Mouse (Mus musculus) forebrain, embryonic 12.5 days (tissue): ENCODE measurements around the gene Zfhx3. TPM values are rescaled to one million over a fixed set of nuclear protein-coding genes. Genes with fewer than 3 reads are reported as not detected.

ENCODE experiments used
- ATAC-seq: fragments of 200-750 bp; cut with Nextera tagmentation; 2 replicates; pipeline ENCODE4 v1.8.0; 2017; ENCODE audit warnings: moderate TSS enrichment; ENCODE audit not compliant: low FRiP score
- H3K27ac ChIP-seq: fragments of 300-500 bp; sonication (generic); 2 replicates; pipeline ENCODE4 v1.5.1; 2016; ENCODE audit warnings: mild to moderate bottlenecking
- H3K27me3 ChIP-seq: fragments of 300-500 bp; sonication (generic); 2 replicates; pipeline ENCODE4 v1.6.1; 2016; ENCODE audit warnings: mild to moderate bottlenecking
- H3K36me3 ChIP-seq: fragments of 300-500 bp; sonication (generic); replicated peaks from 2 replicates; pipeline ENCODE4 v1.6.1; 2016; ENCODE audit warnings: mild to moderate bottlenecking
- H3K4me1 ChIP-seq: fragments of 300-500 bp; sonication (generic); 2 replicates; pipeline ENCODE4 v1.6.1; 2016
- H3K4me2 ChIP-seq: fragments of 300-500 bp; sonication (generic); 2 replicates; pipeline ENCODE4 v1.6.1; 2016; ENCODE audit warnings: mild to moderate bottlenecking, moderate library complexity
- H3K4me3 ChIP-seq: fragments of 300-500 bp; sonication (generic); replicated peaks from 2 replicates; pipeline ENCODE4 v1.5.1; 2016; ENCODE audit warnings: mild to moderate bottlenecking
- H3K9ac ChIP-seq: fragments of 300-500 bp; sonication (generic); 2 replicates; pipeline ENCODE4 v1.6.1; 2016; ENCODE audit warnings: mild to moderate bottlenecking
- H3K9me3 ChIP-seq: fragments of 300-500 bp; sonication (generic); 2 replicates; pipeline ENCODE4 v1.6.1; 2016
- WGBS: fragments of 180-500 bp; shearing (Covaris S2); methylation state at CpG from one replicate; pipeline ENCODE4 v1.1.7; 2016; 5-methylcytosine and 5-hydroxymethylcytosine counted together
- polyA plus RNA-seq: library from polyadenylated mRNA; unstranded; fragments of >200 nt; fragmentation: Nextera tagmentation; extraction: Ambion mirVana; gene quantifications from 2 replicates; pipeline ENCODE4 v1.2.1, GENCODE M21; 2016

Zfhx3 gene
- polyA plus RNA-seq, 1 experiment from 2014 or later, result 30.5 TPM

- no peak overlapping the region for H3K27ac ChIP-seq
- WGBS, result 89% methylated on average over 3 of the region's 3 CpGs
- peaks cover 3% of the 10 kb centered on the region; the same call in 1 of the 2 replicates for H3K27me3 ChIP-seq
- no peak overlapping the region for H3K4me2 ChIP-seq
- peaks cover 13% of the 10 kb centered on the region for H3K4me1 ChIP-seq
- H3K9ac ChIP-seq, result no peak overlapping the region
- no peaks in the 10 kb centered on the region for H3K9me3 ChIP-seq
- no peak overlapping the region for H3K4me3 ChIP-seq
- no peaks in the 10 kb centered on the region for H3K36me3 ChIP-seq
- no peak for ATAC-seq
Measured at GRCm38 (mm10) chr8:108506779-108507178, 564.3 kb downstream of the Zfhx3 start.

- no peaks in the 10 kb centered on the region for H3K36me3 ChIP-seq
- no peak overlapping the region for H3K4me2 ChIP-seq
- H3K27ac ChIP-seq, result no peak overlapping the region
- peaks cover 3% of the 10 kb centered on the region; the same call in 1 of the 2 replicates for H3K27me3 ChIP-seq
- WGBS, result 91% methylated on average over 3 of the region's 3 CpGs
- H3K9ac ChIP-seq, result no peak overlapping the region
- ATAC-seq, result no peak
- H3K9me3 ChIP-seq, result no peaks in the 10 kb centered on the region
- no peak overlapping the region for H3K4me3 ChIP-seq
- H3K4me1 ChIP-seq, result peaks cover 13% of the 10 kb centered on the region
Measured at GRCm38 (mm10) chr8:108507769-108508168, 565.3 kb downstream of the Zfhx3 start.

DNA sequence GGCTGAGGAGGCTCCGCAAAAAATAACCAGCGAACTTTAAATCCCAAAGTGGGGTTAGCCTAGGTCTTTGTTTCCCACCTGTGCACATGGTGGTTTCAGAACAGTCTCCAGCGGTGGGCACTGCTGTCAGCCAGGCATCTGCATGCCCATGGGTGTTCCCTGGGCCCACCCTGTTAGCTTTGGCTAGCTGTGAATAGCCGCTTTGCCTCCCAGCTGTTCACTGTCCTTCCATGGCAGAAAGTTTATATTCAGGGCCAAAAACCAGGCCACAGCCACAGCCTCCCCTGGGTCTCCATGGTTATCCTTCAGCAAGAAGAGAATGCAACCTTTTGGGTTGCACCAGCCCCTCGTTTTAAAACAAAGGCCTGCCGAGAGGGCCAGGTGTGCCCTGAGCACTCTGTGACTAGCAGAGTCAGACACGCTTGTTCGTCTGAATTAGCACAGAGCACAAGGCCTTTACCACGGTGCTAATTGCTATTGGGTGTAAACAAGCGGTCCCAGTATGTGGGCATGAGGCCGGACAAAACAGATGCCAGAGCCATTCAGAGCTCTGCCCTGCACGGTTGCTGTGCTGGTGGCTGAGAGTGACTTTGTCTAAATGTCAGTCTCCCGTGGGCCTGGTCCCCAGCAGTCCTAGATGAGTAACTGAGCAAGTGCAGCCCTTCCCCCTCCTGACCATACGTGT lies 568.3 kb downstream of the Zfhx3 start:
- WGBS, result 22% methylated on average over 14 of the region's 14 CpGs
- peaks cover 13% of the 10 kb centered on the region for H3K4me1 ChIP-seq

GRCm38 (mm10) chr8:108518116-108518515 lies 575.7 kb downstream of the Zfhx3 start:
- Histone ChIP-seq H3K4me1 (no peaks in the 10 kb centered on the region), H3K4me3 (no peak overlapping the region)
- 94% methylated on average over 7 of the region's 7 CpGs for WGBS

More for the DNA sequence above, 568.3 kb downstream of the Zfhx3 start:
- H3K4me2 ChIP-seq, result 0 out of 2 replicates have a peak overlapping the region, but pooled peaks have one; percentile 6
- peak; percentile 64; the same call in 1 of the 2 replicates for ATAC-seq
- H3K27ac ChIP-seq, result peak overlapping the region; percentile 44
- H3K9ac ChIP-seq, result 0 out of 2 replicates have a peak overlapping the region, but pooled peaks have one; percentile 21
- no peak overlapping the region for H3K4me3 ChIP-seq
- H3K27me3 ChIP-seq, result peaks cover 3% of the 10 kb centered on the region; the same call in 1 of the 2 replicates
- no peaks in the 10 kb centered on the region for H3K9me3 ChIP-seq
- H3K36me3 ChIP-seq, result no peaks in the 10 kb centered on the region

GRCm38 (mm10) chr8:108522050-108522449 lies 579.6 kb downstream of the Zfhx3 start:
- no peaks in the 10 kb centered on the region for H3K36me3 ChIP-seq
- WGBS, result 86% methylated on average over 4 of the region's 4 CpGs

More at GRCm38 (mm10) chr8:108518116-108518515, 575.7 kb downstream of the Zfhx3 start:
- no peak overlapping the region for H3K9ac ChIP-seq
- H3K9me3 ChIP-seq, result no peaks in the 10 kb centered on the region
- ATAC-seq, result no peak
- H3K27ac ChIP-seq, result no peak overlapping the region
- no peak overlapping the region for H3K4me2 ChIP-seq
- no peaks in the 10 kb centered on the region for H3K27me3 ChIP-seq
- no peaks in the 10 kb centered on the region for H3K36me3 ChIP-seq

GRCm38 (mm10) chr8:108529421-108529820 lies 587.0 kb downstream of the Zfhx3 start:
- Histone ChIP-seq H3K27ac (no peak overlapping the region), H3K9me3 (no peaks in the 10 kb centered on the region), H3K36me3 (no peaks in the 10 kb centered on the region), H3K4me3 (no peak overlapping the region), H3K4me1 (no peaks in the 10 kb centered on the region), H3K4me2 (no peak overlapping the region), H3K27me3 (peaks cover 7% of the 10 kb centered on the region), H3K9ac (no peak overlapping the region)
- 89% methylated on average over 7 of the region's 7 CpGs for WGBS
- no peak for ATAC-seq

More at GRCm38 (mm10) chr8:108522050-108522449, 579.6 kb downstream of the Zfhx3 start:
- no peaks in the 10 kb centered on the region for H3K9me3 ChIP-seq
- H3K4me2 ChIP-seq, result no peak overlapping the region
- no peak overlapping the region for H3K9ac ChIP-seq
- no peak for ATAC-seq
- no peak overlapping the region for H3K27ac ChIP-seq
- no peaks in the 10 kb centered on the region for H3K4me1 ChIP-seq
- no peak overlapping the region for H3K4me3 ChIP-seq
- H3K27me3 ChIP-seq, result no peaks in the 10 kb centered on the region

GRCm38 (mm10) chr8:108535121-108535876 lies 592.9 kb downstream of the Zfhx3 start:
- Histone ChIP-seq H3K9me3 (no peaks in the 10 kb centered on the region), H3K9ac (no peak overlapping the region), H3K27me3 (peaks cover 7% of the 10 kb centered on the region), H3K4me3 (no peak overlapping the region), H3K4me1 (peaks cover 48% of the 10 kb centered on the region), H3K27ac (peak overlapping the region; percentile 65), H3K4me2 (peak overlapping the region; percentile 29), H3K36me3 (no peaks in the 10 kb centered on the region)
- WGBS, result 43% methylated on average over 16 of the region's 16 CpGs
- ATAC-seq, result peak; percentile 81

- H3K4me3 ChIP-seq, result 0 out of 2 replicates have a peak overlapping the region, but pooled peaks have one; percentile 8
- no peak for ATAC-seq
- H3K36me3 ChIP-seq, result no peaks in the 10 kb centered on the region
- H3K27ac ChIP-seq, result peak overlapping the region; percentile 66
- peaks cover 7% of the 10 kb centered on the region for H3K27me3 ChIP-seq
- peak overlapping the region; percentile 22; the same call in 1 of the 2 replicates for H3K9ac ChIP-seq
- H3K9me3 ChIP-seq, result no peaks in the 10 kb centered on the region
- H3K4me1 ChIP-seq, result peaks cover 48% of the 10 kb centered on the region
- H3K4me2 ChIP-seq, result peak overlapping the region; percentile 42
- 84% methylated on average over 7 of the region's 7 CpGs for WGBS
Measured at GRCm38 (mm10) chr8:108536186-108536585, 593.7 kb downstream of the Zfhx3 start.

DNA sequence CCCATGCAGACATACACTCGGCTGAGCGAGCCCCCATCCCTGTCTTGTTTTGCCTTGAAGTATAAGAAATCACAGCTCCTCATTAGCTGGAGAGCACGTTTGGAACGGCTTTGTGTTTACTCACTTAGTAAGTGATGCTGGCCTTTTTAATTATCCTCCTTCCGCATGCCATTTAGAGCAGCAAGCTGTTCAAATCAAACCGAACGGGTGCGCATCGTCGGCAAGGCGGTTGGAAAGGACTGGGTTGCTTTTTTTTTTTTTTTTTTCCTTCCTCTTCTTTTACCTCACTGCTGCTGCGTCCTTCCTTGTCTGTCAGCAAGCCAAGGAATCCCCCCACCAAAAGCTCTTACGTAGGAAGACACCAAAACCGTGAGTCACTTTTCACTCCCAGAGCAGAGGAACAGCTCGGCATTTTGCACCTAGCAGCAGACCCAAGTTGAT lies 594.5 kb downstream of the Zfhx3 start:
- H3K9me3 ChIP-seq, result no peaks in the 10 kb centered on the region
- H3K36me3 ChIP-seq, result no peaks in the 10 kb centered on the region
- H3K27me3 ChIP-seq, result peaks cover 7% of the 10 kb centered on the region
- 0 out of 2 replicates have a peak overlapping the region, but pooled peaks have one; percentile 8 for H3K4me3 ChIP-seq
- peaks cover 48% of the 10 kb centered on the region for H3K4me1 ChIP-seq
- ATAC-seq, result peak; percentile 18; the same call in 1 of the 2 replicates
- H3K4me2 ChIP-seq, result peak overlapping the region; percentile 42
- no peak overlapping the region for H3K9ac ChIP-seq
- peak overlapping the region; percentile 66 for H3K27ac ChIP-seq
- WGBS, result 36% methylated on average over 15 of the region's 15 CpGs

DNA sequence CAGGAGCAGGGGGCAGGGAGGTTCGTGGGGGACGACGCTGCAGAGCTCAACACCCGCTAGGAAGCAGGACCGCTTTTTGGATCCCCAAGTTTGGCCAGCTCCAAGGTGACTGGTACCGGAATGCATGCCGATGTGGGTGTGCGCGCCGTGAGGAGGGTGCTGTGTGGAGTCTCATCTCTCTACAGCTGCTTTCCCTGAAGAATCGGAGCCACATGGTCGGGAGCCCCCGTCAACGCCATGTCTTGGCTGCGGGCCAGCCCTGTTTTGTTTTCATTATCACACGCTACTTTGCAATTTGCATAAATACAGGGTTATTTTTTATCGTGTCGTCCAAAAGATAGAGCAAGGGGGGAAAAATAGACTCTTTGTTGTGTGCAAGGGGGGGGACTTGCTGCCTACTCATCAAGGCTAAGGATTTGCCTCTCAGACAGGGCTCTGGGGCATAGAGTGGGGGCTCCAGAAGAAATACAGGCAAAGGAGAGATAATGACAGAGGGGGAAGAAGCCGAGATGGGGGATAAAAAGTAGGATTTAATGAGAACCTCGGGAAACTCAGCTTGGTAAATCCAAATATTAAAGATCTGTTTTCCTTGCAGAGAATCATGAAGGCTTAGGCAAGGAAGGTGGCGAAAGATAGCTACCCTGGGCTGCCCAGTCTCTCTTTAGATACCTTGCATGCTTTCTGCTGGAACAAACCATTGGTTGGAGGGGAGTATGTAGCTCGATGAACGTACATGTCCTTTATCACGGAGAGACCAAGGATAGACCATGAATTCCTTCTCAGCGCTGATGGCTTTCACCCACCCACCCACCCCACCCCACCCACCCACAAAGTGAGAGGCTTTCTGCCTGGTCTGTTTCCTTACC lies 595.5 kb downstream of the Zfhx3 start:
- H3K9me3 ChIP-seq, result no peaks in the 10 kb centered on the region
- H3K27me3 ChIP-seq, result peaks cover 7% of the 10 kb centered on the region
- WGBS, result 56% methylated on average over 25 of the region's 25 CpGs
- H3K4me3 ChIP-seq, result no peak overlapping the region
- peak overlapping the region; percentile 66 for H3K27ac ChIP-seq
- peak overlapping the region; percentile 42 for H3K4me2 ChIP-seq
- peak; percentile 78 for ATAC-seq
- H3K9ac ChIP-seq, result no peak overlapping the region
- H3K4me1 ChIP-seq, result peaks cover 48% of the 10 kb centered on the region
- no peaks in the 10 kb centered on the region for H3K36me3 ChIP-seq

- no peaks in the 10 kb centered on the region for H3K36me3 ChIP-seq
- no peaks in the 10 kb centered on the region for H3K27me3 ChIP-seq
- H3K4me3 ChIP-seq, result no peak overlapping the region
- no peaks in the 10 kb centered on the region for H3K9me3 ChIP-seq
- H3K4me2 ChIP-seq, result no peak overlapping the region
- no peak for ATAC-seq
- H3K9ac ChIP-seq, result no peak overlapping the region
- H3K27ac ChIP-seq, result no peak overlapping the region
- peaks cover 48% of the 10 kb centered on the region for H3K4me1 ChIP-seq
- 68% methylated on average over 8 of the region's 8 CpGs for WGBS
Measured at GRCm38 (mm10) chr8:108538929-108539555, 596.6 kb downstream of the Zfhx3 start.
